Mouse (Mus musculus): ENCODE results near the gene Bri3. TPM values are rescaled to one million over a fixed set of nuclear protein-coding genes. Genes with fewer than 3 reads are reported as not detected.
"Not testable (repeated sequence)": the region's sequence is repeated elsewhere in the genome, so short reads cannot be mapped to it uniquely, and the experiment has no call there.

Bri3 gene
- polyA plus RNA-seq, 2 experiments from 2014 or later: 2.6 to 5.2 TPM

GRCm38 (mm10) chr5:144364680-144365357 lies 120.6 kb downstream of the Bri3 start:
- no peak for ATAC-seq

DNA sequence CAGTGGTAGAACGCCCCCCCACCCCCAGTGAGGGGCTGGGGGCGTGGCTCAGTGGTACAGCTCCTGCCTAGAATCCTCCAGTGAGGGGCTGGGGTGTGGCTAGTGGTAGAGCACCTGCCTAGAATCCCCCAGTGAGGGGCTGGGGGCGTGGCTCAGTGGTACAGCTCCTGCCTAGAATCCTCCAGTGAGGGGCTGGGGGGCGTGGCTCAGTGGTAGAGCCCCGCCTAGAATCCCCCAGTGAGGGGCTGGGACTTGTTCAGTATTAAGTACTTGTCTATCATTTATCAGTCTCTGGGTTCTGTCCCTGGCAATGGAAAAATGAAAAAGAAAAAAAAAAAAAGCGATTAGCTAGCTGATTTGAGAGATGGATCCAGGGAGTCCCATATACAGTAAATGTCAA lies 122.3 kb downstream of the Bri3 start:
- not testable (repeated sequence) for ATAC-seq

GRCm38 (mm10) chr5:144368661-144369205 lies 124.5 kb downstream of the Bri3 start:
- ATAC-seq: no peak

GRCm38 (mm10) chr5:144370986-144371385 lies 126.7 kb downstream of the Bri3 start:
- no peak for ATAC-seq

GRCm38 (mm10) chr5:144372177-144372576 lies 127.9 kb downstream of the Bri3 start:
- no peak for ATAC-seq

DNA sequence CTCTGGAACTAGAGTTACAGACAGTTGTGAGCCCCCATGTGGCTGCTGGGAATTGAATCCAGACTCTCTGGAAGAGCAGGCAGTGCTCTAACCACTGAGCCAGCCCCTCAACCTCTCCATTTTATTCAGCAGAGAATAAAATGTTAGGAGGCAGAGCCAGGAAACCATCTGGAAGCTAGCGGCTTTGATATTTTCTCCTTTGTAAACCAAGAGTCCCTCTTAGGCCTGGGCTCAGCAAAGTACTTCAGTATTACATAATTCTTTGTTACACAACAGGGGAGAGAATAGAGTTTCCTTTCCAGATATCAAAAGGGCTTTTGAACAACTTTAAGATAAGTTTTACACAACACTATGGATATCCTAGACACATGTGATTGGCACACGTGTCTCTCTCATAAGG lies 128.6 kb downstream of the Bri3 start:
- no peak for ATAC-seq

DNA sequence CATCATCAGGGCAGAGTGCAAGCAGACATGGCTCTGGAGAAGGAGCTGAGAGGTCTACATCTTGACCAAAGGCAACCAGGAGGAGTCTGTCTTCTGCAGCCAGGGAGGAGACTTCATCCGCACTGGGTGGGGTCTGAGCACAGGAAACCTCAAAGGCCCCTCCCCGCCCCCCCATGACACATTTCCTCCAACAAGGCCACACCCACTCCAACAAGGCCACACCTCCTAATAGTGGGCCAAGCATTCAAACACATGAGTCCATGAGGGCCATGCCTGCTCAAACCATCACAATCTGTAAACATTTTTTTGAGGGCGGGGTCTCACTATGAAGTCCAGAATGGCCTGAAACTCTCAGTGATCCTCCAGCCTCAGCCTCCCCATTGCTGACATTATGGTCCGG lies 135.2 kb downstream of the Bri3 start:
- ATAC-seq: no peak

GRCm38 (mm10) chr5:144380689-144381088 lies 136.5 kb downstream of the Bri3 start:
- no peak for ATAC-seq

GRCm38 (mm10) chr5:144381782-144382181 lies 137.5 kb downstream of the Bri3 start:
- no peak for ATAC-seq

DNA sequence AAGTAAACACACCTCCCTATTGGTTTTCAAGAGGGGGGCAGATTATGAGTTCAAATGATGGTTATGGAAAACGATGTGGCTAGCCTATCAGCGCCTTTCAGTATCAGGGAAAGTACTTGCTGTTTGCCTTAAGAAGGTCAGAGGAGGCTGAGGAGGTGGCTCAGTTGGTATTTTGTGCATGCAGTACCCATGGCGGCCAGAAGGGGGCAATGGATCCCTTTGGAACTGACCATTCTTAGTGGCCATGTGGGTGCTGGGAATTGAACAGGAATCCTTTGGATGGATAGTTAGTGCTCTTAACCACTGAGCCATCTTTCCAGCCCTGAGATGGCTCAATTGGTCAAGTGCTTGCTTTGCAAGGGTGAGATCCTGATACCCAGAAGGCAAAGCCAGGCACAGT lies 139.7 kb downstream of the Bri3 start:
- ATAC-seq: no peak

- ATAC-seq: no peak
These were observed 143.6 kb downstream of the Bri3 start for GRCm38 (mm10) chr5:144387851-144388250.

GRCm38 (mm10) chr5:144394142-144394541 lies 149.9 kb downstream of the Bri3 start:
- ATAC-seq: no peak

DNA sequence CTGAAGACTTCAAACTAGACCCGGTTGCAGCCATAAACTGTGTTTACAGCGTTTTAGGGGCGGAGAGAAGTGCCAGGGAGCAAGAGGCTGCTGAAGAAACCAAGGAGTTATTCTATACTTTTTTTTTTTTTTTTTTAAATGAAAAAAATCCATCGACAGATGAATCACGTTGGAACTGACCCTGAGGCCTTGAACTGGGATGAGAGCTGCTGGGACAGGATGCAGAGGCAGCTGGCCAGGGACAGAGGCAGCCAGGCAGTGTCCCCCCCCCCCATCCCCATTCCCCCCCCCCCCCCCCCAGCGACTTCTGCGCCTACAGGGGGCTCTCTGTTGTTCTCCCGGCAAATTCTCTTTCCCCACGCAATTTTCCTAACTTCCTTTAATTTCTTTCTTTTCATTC lies 153.3 kb downstream of the Bri3 start:
- ATAC-seq: no peak

GRCm38 (mm10) chr5:144400821-144401220 lies 156.6 kb downstream of the Bri3 start:
- no peak for ATAC-seq

- ATAC-seq: no peak
These were observed 162.0 kb downstream of the Bri3 start for GRCm38 (mm10) chr5:144406256-144406655.

DNA sequence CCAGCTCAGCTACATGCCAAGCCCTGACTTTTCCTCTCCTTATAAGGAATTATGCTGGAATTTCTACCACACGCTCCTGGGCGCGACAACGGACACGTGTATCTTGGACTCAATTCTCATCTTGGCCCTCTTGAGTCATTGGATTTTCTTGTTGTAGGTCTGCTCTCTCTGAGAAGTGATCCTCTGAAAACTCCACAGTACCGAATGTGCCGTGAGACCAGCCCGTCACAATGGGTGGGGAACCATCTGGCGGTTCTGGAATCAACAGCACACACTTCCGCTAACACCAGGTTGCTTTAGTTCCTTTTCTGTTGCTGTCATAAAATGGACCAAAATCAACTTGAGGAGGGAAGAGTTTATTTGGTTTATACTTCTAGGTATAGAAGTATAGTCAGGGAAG lies 166.4 kb downstream of the Bri3 start:
- ATAC-seq: no peak

DNA sequence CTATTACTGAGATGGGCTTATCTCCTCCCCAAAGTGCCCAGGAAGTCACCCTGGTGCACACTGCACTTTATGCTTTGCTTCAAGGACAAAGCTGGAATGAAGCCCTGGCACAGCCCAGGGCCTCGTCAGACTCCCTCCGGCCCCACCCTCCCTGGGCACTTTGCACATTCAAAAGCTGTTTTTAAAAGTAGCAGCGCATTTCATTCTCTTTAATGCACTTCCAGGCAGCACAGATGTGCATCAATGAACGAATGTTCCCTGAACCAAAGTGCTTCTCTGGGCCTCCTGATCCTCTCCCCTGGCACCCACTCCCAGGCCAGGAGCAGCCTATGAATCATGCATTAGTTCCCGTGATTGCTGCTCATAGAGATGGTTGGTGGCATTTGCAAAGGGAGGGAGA lies 167.5 kb downstream of the Bri3 start:
- no peak for ATAC-seq

DNA sequence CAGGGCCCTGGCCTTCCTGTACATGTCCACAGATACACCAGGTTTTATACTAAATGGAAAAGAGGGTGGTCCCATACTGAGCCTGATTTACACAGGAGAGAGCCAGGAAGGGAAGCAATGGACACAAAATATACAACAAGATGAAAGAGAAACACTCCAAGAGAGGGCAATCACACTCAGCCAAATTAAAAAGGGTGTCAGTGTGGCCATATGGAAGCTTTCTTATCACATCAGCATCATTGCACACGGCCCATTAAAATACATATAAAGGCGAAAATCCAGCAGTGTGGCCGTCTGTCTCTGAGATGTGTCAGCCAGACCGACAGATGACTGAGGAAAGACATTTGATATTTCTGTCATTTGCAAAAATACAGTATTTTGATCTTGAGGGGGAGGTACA lies 168.5 kb downstream of the Bri3 start:
- no peak for ATAC-seq

- ATAC-seq: no peak
These were observed 174.2 kb downstream of the Bri3 start for GRCm38 (mm10) chr5:144418456-144418855.

DNA sequence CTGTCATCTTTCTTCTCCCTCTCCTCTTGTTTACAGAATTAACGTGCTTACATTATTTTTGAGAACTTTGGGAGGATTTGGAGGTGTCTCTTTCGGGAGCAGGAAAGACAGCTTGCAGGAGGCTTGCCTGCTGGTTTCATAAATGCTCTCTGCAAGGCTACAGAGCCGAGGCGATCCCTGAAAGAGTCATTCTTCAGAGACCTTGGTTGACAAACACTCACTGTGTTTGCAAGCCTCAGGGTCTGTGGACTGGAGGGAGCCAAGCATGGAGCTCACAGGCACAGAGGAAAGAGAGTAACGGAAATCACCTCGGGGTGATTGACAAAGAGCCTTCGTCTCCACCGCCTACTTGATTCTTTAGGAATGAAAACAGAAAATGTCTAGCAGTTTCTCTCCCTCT lies 175.8 kb downstream of the Bri3 start:
- ATAC-seq: no peak

- no peak for ATAC-seq
These were observed 182.5 kb downstream of the Bri3 start for GRCm38 (mm10) chr5:144426697-144427096.

- no peak for ATAC-seq
These were observed 183.6 kb downstream of the Bri3 start for GRCm38 (mm10) chr5:144427861-144428260.

DNA sequence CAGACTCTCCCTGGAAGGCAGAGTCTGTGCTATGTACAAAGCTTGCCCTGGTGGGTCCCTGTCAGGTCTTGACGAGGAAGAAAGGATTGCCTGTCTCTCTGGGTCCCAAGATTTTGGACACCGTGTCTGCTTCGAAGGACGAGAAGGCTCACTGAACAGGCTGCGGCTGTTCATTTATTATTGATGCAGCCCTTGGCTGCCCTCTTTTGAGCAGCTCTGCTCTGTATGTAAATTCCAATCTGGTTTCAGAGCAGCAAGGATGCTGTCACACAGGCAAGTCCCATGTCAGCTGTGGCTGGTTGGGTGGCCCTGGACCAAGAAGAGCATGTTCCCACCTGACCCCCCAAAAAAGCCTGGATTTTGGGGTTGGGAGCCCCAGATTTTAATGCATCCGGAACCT lies 187.2 kb downstream of the Bri3 start:
- no peak for ATAC-seq

DNA sequence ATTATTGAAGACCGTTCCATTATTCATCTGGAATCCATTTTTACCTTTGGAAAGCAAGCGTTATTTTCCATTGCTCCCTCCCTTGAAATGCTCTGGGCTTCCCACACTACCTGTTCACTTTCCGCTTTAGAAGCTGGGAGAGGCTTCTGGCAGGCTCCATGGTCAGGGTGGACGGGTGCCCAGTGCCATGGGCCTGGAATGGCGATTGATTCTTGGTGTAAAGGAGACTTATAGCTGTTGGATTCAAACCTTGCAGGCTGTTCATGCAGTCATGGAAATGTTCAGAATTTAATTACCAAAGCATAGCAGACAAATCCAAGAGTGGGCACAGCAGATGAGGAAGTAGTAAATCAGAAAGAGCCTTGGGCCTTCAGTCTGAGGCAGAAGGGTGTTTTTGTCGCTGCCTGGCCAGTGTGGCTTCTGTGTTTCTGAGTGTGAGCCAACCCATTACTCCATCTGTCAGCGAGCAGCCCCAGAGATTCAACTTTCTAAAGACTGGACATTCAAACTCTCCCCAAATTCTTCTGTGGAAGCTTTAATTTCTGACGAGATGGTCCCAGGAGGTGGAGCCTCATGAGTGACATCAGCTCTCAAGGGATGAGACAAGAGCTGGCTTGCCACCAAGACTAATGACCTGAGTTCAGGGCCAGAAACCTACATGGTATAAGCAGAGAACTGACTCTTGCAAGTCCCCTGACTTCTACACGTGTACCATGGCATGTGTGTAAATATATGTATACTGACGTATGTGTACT lies 195.2 kb downstream of the Bri3 start:
- ATAC-seq: no peak
